Mouse (Mus musculus) heart, adult 2 months (tissue): ENCODE measurements at regions not wholly inside any gene's neighbourhood (a gene's known extent, or its start where the extent isn't known, plus 50 kb on each side); places are given as distances from the start of the nearest gene placed in this dataset.

ENCODE experiments used
- CTCF ChIP-seq: fragments of 200-600 bp; IDR thresholded peaks from 2 replicates; pipeline ENCODE4 v1.8.1; 2022; ENCODE audit warnings: antibody characterized with exemption, mild to moderate bottlenecking, moderate library complexity
- EP300 ChIP-seq: fragments of 200-500 bp; IDR thresholded peaks from 2 replicates; pipeline ENCODE4 v1.6.1; 2011; ENCODE audit warnings: low read depth, low read length, control low read depth; ENCODE audit not compliant: insufficient read depth
- POLR2A ChIP-seq: fragments of 200-500 bp; IDR thresholded peaks from 2 replicates; pipeline ENCODE4 v1.6.1; 2011; ENCODE audit warnings: mild to moderate bottlenecking, low read depth, low read length, control low read depth; ENCODE audit not compliant: insufficient read depth

GRCm38 (mm10) chr15:96178374-96179109 lies 108.8 kb upstream of the Arid2 start:
- TF ChIP-seq CTCF (no peak), POLR2A (no peak), EP300 (no peak)
